Mouse (Mus musculus): Measurements from ENCODE around the gene Cep72. TPM values are rescaled to one million over a fixed set of nuclear protein-coding genes. Genes with fewer than 3 reads are reported as not detected.
"Not testable (repeated sequence)": the region's sequence is repeated elsewhere in the genome, so short reads cannot be mapped to it uniquely, and the experiment has no call there.

The Cep72 gene
- total RNA-seq (2021): 1 to 10 TPM; 2.0 to 2.8 TPM

DNA sequence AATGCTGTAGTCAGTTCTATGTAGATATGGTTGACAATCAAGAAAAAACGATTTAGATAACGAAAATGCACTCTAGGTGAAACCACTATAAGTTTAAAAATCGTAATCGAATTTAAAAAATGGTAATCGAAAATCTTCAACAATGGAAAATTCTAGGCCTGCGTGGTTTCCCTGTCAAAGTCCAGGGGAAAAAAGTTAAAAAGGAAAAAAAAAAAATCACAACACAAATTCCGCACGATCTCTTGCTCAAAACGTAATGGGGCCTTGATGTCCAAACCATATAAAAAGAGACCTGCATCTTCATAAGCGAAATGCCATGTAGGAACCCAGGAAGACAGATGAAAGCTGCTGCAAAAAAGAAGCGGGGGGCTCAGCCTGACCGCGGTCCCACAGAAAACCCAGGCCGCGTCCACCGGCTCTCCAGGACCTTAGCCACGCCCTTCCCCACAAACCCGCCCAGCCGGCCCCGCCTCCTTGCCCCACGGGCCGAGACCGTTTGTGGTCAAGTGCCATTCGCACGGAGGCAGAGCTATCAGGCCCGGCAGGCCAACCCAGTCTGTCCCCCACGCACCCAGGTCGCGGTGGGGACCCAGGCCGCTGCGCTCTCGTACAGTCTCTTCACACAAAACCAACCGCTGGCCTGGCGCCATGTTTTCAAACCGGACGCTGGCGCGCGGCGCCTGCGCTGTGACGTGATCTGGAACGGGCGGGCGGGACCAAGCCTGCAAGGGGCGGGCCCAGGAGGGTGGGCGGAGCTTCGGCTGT is at the start of gene Cep72:
Gene Cep72 (minus strand): TSS at position 687 of the 765 bp plus-strand sequence.
- peak; percentile 95 to 96 for DNase-seq
- intact Hi-C loops (cut with DNase I): no loop called here

DNA sequence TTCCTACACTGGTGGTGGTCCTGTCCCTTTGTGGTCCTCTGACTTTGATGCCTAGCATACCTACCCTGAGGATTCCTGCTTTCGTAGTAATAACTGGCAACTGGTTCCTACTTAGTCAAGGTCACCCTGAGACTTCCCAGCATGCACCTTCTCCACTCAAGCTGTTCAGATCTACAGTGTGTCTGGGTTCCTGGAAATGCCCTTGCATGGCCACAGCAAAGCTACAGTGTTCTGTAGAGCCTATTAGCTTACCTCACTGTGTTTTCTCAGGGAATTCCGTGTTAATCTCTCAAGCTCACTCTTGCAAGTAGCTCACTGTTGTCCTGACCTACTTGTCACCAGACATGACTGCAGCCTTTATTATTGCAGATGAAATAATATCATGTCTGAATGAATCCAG is 45.3 kb upstream of the Cep72 start:
- intact Hi-C loops (cut with DNase I): no loop called here
- peak in 1 of 2 experiments; percentile 30 for DNase-seq

- no peak for DNase-seq
- intact Hi-C loops (cut with DNase I): no loop called here
These were observed 42.3 kb upstream of the Cep72 start for GRCm38 (mm10) chr13:74104417-74104816.

GRCm38 (mm10) chr13:74102831-74103582 is 40.9 kb upstream of the Cep72 start:
- DNase-seq: peak in 1 of 2 experiments; percentile 20
- intact Hi-C loops (cut with DNase I): no loop called here

DNA sequence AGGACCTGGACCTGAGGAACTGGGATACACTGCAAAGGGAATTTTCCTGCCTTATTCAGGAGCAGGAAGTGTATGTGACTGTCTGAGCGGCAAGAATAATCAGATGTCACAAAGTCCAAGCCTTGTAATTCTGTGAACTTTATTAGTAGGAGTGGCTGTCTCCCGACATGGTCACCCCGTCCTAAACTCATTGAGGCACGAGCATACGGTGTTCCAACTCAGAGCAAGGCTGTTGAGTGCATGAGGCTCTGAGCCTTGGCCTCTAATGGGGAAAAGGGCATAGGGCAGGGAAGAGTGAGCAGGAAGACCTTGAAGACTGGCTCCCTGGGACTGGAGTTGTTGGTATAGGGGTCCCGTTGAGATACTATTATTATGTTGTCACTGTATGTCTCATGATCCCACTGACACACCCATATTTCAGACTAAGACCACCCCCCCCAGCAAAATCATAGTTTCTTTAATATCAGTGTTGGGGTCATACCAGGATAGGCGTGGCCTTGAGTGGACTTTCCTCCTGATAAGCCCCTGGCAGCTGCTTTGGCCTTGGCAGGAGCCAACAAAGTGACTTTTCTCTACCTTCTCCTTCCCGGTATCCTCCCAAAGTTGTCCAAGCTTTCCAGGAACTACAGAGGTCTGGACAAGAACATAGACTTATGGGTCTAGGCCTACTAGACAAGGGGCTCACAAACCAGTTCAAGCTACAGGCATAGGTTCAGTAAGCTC is 40.2 kb upstream of the Cep72 start:
- intact Hi-C loops (cut with DNase I): no loop called here
- no peak for DNase-seq

GRCm38 (mm10) chr13:74098913-74099312 is 36.8 kb upstream of the Cep72 start:
- intact Hi-C loops (cut with DNase I): loop anchor here (5.0 kb wide), 2 partner anchors 68 to 93 kb away; no protein-coding TSS in a partner anchor
- DNase-seq: peak; percentile 40 to 43

DNA sequence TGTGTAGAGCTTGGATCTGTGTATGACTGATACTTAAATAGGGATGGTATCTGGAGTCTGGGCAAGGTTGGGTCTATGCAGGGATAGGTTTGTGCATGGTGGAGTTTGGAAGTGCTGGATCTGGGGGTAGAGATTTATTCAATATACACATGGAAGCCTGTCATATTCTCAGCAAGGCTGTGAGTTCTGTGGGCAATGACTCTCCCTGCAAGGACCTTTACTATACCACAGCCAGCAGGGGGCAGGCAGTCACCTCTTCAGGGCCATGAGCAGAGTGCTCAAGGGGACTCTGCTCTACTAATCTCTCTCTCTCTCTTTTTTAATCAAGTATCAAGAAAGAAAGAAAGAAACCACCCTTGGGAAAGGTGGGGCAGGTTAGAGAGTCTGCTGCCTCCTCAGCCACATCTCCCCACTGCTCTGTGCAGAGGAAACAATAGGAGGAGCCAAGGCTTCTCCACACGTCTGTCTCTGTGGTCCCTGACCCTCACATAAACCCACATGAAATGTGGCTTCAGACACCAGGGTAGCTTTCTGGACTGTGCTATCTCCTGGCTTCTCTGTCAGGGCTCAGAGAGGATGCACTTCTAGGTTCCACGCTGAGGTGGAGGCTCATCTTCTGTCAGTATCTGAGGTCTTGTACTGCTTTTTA is 34.7 kb upstream of the Cep72 start:
- peak; percentile 74 to 86 for DNase-seq
- intact Hi-C loops (cut with DNase I): loop anchor here (1.0 to 5.0 kb wide), 4 partner anchors 70 to 204 kb away; no protein-coding TSS in a partner anchor

GRCm38 (mm10) chr13:74095936-74096335 is 33.8 kb upstream of the Cep72 start:
- no peak for DNase-seq
- intact Hi-C loops (cut with DNase I): loop anchor here (2.0 to 5.0 kb wide), 3 partner anchors 71 to 125 kb away; no protein-coding TSS in a partner anchor

GRCm38 (mm10) chr13:74090265-74090664 is 28.2 kb upstream of the Cep72 start:
- intact Hi-C loops (cut with DNase I): no loop called here
- no peak for DNase-seq

DNA sequence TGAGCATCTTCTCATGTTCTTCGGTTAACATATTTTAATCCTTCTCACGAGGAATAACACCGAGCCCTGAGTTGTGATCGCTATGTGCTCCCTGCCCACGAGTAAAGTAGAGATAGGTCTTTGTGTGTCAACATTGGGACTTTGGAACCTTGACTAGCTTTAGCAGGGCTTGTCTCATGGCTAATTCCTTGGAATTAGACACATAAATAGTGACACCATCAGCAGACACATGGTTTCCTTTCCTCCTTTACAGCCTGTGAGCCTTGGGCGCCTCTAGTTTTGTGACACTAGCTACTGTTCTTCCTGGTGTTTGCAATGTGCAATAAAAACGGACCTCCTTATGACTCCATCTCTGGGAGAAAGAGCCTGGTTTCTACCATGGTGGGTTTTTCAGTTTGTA is 11.3 kb upstream of the Cep72 start:
- intact Hi-C loops (cut with DNase I): no loop called here

DNA sequence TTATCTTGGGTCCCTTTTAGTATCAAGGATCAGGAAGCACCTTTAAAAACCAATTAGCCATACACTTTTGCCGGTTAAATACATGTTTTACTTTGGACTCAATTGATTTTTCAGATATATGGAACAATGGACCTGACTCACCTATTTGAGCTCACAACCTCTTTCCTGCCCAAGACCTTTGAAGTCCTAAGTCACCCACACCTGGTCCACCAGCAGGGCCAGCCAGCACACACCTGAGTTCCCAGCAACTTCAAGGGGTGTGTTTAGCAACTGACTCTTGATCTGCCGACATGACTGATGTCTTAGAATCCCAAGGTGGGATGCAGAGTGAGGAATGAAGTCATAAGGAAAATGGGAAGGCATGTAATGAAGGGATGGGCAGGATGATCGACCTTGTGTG is 9.6 kb upstream of the Cep72 start:
- intact Hi-C loops (cut with DNase I): no loop called here
- DNase-seq: no peak

More for the DNA sequence above, 11.3 kb upstream of the Cep72 start:
- no peak for DNase-seq

DNA sequence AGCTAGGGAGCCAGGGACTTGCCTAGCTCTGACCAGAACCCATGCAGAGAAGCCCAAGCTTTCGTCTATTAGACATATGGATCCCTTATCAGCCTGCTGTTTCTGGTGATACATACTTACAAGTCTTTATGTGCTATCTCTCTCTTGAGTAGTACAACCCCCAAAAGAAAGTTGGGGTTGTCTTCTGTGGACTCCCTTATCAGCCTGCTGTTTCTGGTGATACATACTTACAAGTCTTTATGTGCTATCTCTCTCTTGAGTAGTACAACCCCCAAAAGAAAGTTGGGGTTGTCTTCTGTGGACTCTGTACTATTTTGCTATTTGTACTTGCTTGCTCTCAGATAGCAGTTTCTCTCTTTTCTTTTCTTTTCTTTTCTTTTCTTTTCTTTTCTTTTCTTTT is 9.1 kb upstream of the Cep72 start:
- DNase-seq; intact Hi-C loops (cut with DNase I): not testable (repeated sequence)

DNA sequence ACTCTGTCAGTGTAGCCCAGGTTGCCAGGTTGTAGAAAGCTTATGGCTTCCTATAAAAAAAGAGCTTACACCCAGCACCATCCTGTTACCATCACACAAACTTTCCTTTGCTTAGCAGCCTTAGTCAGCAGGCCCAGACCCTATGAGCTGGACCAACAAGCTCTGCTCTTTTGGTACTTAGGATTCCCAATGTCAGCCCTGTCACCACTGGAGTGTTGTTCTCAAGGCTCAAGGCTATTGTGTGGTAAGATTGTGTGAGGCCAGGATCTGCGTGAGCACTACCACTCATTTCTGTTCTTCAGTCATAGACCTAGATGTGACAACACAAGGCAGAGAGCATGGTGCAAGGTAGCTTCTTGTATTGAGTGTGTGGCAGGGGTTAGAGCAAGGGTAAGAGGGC is 4.5 kb upstream of the Cep72 start:
- intact Hi-C loops (cut with DNase I): no loop called here
- no peak for DNase-seq

DNA sequence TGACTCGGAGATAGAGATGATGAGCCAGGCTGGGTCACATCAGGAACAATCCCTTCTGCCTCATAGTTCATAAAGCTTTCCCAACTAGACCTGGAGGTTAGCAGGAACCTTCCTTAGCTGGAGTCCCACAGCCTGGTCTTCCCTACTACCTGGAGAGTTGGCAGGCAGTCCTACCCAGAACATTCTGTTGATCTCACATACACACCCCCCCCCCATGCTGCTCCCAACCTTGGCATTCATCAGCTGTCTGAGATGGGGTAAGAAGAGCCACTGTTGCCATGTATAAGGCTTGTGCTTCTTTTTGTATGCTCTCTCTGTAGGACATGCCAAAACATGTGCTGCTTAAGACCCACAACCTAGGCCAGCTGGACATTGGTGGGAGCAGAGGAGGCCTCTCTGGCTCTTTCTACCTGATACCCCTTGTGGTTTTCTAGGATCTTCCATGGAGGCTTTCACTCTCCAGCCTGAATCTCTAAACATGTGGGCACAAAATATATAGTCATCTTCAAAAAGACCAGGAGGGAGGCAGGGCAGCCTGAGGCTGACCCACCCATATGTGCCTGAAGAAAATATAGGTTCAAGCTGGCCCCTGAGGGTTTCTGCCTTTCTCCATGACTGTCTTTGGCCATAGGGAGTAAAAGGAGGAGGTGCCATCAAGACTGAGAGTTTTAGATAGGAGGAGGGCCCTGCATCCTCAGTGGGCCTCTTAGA is 1.4 kb upstream of the Cep72 start:
- intact Hi-C loops (cut with DNase I): no loop called here
- no peak for DNase-seq

DNA sequence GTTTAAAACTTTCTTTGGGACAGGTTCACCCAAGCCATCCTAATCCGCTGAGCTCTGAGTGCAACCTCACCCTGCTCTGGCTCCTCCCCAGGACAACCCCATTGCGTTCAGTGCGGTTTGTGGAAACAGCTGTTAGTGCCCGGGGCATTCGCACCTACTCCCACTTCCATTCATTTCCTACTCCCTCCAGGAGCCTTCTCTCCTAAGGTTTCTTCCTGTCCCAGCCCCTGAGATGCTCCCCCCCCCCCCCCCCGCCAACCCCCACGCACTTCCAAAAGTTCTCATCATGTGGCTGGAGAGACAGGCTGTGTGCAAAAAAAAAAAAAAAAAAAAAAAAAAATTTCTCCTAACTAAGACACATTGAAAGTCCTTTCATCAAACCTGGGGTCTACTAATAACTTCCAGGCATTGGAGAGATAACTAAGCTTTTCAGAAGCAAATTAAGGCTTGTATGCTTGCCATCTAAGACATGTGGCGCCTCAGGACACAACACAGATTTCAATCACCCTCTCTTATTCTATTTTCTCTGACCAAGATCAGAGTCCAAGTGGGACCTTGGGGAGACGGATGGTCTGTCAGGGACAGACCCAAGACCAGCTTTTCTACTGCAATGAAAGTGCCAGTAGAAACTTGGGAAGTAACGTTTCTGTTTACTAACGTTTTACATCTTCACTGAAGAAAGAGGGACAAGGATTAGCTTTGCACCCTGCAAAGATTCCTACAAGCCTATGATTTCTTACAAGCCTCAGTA is 454 bp upstream of the Cep72 start:
- intact Hi-C loops (cut with DNase I): no loop called here
- DNase-seq: no peak

DNA sequence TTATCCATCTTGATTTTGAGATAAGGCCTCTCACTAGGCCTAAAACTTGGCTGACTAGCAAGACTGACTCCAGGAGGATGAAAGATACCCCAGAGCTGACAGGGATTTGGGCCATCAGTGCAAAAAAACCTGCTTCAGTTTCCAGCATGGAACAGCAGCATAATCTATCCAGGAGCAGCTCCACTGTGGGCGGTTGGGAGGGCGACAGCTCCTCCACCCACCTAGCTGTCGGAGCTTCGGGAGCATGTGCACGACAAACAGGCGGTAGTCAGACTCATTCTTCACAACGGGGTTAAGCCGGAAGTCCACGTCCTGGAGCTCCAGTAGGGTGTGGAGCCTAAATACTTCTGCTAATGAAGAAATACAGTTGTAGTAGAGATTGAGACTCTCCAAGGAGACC is 4.0 kb downstream of the Cep72 start:
- DNase-seq: no peak
- intact Hi-C loops (cut with DNase I): no loop called here

- intact Hi-C loops (cut with DNase I): no loop called here
- DNase-seq: no peak
These were observed 5.9 kb downstream of the Cep72 start for GRCm38 (mm10) chr13:74056194-74056593.

GRCm38 (mm10) chr13:74039926-74040325 is 22.2 kb downstream of the Cep72 start:
- DNase-seq: no peak
- intact Hi-C loops (cut with DNase I): no loop called here

GRCm38 (mm10) chr13:74035776-74036175 is 26.3 kb downstream of the Cep72 start:
- intact Hi-C loops (cut with DNase I): no loop called here
- DNase-seq: no peak
